Mouse (Mus musculus): ENCODE data around the gene Cers1.

DNA sequence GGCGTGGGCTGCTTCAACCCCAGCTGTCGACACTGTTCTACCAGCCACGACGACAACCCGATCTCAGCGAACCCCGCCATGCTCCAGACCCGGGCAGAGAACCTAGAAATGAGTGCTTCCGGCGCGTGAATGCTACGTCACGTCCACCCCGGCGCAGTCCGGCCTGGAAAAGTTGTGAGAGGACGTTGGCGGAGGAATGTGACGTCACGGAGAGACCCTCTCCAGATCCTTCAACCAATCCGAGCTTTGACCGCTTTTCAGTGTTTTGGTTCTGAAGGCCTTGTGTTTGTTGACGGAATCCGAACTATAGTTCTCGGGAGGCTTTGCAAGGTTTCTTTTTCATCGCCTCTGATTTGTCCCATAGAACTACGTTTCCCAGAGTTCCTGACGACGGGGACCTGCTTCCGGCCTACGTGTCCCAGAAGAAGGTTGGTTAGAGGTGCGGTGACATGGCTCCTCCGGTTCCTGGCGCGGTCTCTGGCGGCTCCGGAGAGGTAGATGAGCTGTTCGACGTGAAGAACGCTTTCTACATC is 13.2 kb upstream of the Cers1 start, which contains the start of the genes Ddx49 and Cope:
- TF ChIP-seq MYC (IDR thresholded peaks at IDR 0.05; ENCODE audit: low read depth, low read length) = peak; percentile 83
- no peak for TF ChIP-seq ETS1 (conservative IDR thresholded peaks at IDR 0.05; ENCODE audit: low read depth, low read length)
- TF ChIP-seq MEF2A (IDR thresholded peaks at IDR 0.05; ENCODE audit: borderline replicate concordance, low read depth, low read length) = no peak; the same call in 1 of the 2 replicates
- TF ChIP-seq CTCF (conservative IDR thresholded peaks at IDR 0.05 in 1 of 2, IDR thresholded peaks at IDR 0.05 in 1 of 2; ENCODE audit: low read depth in 2 of 2, low read length in 2 of 2) = no peak
- peak; percentile 84 for TF ChIP-seq POLR2A (IDR thresholded peaks at IDR 0.05; ENCODE audit: low read depth, low read length)
